Mouse (Mus musculus) stomach, postnatal 0 days (tissue): ENCODE measurements at regions not wholly inside any gene's neighbourhood (a gene's known extent, or its start where the extent isn't known, plus 50 kb on each side); places are given as distances from the start of the nearest gene placed in this dataset.

ENCODE experiments used
- ATAC-seq: fragments of 200-750 bp; cut with Nextera tagmentation; 2 replicates; pipeline ENCODE4 v1.8.0; 2017; ENCODE audit not compliant: low FRiP score, low TSS enrichment
- DNase-seq: peaks from one replicate; pipeline ENCODE4 v3.0.0-alpha.2; 2016; ENCODE audit warnings: low spot score
- H3K27ac ChIP-seq: fragments of 300-500 bp; sonication (generic); replicated peaks from 2 replicates; pipeline ENCODE4 v1.5.1; 2014; ENCODE audit warnings: mild to moderate bottlenecking, control low read depth
- H3K27me3 ChIP-seq: fragments of 300-500 bp; sonication (generic); 2 replicates; pipeline ENCODE4 v1.6.1; 2014; ENCODE audit warnings: low read length; ENCODE audit not compliant: control insufficient read depth, insufficient read depth
- H3K36me3 ChIP-seq: fragments of 300-500 bp; sonication (generic); 2 replicates; pipeline ENCODE4 v1.6.1; 2014; ENCODE audit warnings: low read length, mixed read lengths; ENCODE audit not compliant: control insufficient read depth, insufficient read depth
- H3K4me1 ChIP-seq: fragments of 300-500 bp; sonication (generic); replicated peaks from 2 replicates; pipeline ENCODE4 v1.6.1; 2014; ENCODE audit warnings: antibody characterized with exemption; ENCODE audit not compliant: control insufficient read depth, insufficient read depth
- H3K4me2 ChIP-seq: fragments of 300-500 bp; sonication (generic); replicated peaks from 2 replicates; pipeline ENCODE4 v1.6.1; 2014; ENCODE audit warnings: low read depth, mild to moderate bottlenecking, control low read depth, moderate library complexity
- H3K4me3 ChIP-seq: fragments of 300-500 bp; sonication (generic); 2 replicates; pipeline ENCODE4 v1.5.1; 2014; ENCODE audit warnings: low read depth, low read length, control low read depth
- H3K9ac ChIP-seq: fragments of 300-500 bp; sonication (generic); 2 replicates; pipeline ENCODE4 v1.6.1; 2014; ENCODE audit warnings: mild to moderate bottlenecking, low read length, control low read depth, mixed read lengths
- H3K9me3 ChIP-seq: fragments of 300-500 bp; sonication (generic); 2 replicates; pipeline ENCODE4 v1.6.1; 2016; ENCODE audit warnings: low read length; ENCODE audit not compliant: control insufficient read depth
- CTCF ChIP-seq: IDR thresholded peaks from 2 replicates; pipeline ENCODE4 v1.5.1; 2016; ENCODE audit warnings: antibody characterized with exemption, low read depth, mild to moderate bottlenecking, moderate library complexity
- EP300 ChIP-seq: optimal IDR thresholded peaks from 2 replicates; pipeline ENCODE3; 2016; ENCODE audit warnings: antibody characterized with exemption
- WGBS: fragments of 180-500 bp; shearing (Covaris S2); extraction: QIAGEN DNeasy Blood & Tissue Kit; methylation state at CpG from one replicate; pipeline ENCODE4 v1.1.7; 2014; 5-methylcytosine and 5-hydroxymethylcytosine counted together

- no peak for TF ChIP-seq EP300
- TF ChIP-seq CTCF = no peak
- Histone ChIP-seq H3K4me1 (no peaks in the 10 kb centered on the region), H3K9ac (no peak overlapping the region), H3K4me2 (no peak overlapping the region), H3K9me3 (no peaks in the 10 kb centered on the region), H3K4me3 (no peak overlapping the region), H3K27ac (no peak overlapping the region), H3K36me3 (no peaks in the 10 kb centered on the region), H3K27me3 (no peaks in the 10 kb centered on the region)
- WGBS = 81% methylated on average over 8 of the region's 8 CpGs
- no peak for ATAC-seq
- no peak for DNase-seq
Measured at GRCm38 (mm10) chr9:122585228-122585627, 161.9 kb upstream of the Topaz1 start.

- DNase-seq = no peak
- H3K9ac ChIP-seq = no peak overlapping the region
- H3K36me3 ChIP-seq = no peaks in the 10 kb centered on the region
- no peak overlapping the region for H3K4me2 ChIP-seq
- ATAC-seq = no peak
- no peak overlapping the region for H3K4me3 ChIP-seq
- H3K27ac ChIP-seq = no peak overlapping the region
- no peaks in the 10 kb centered on the region for H3K4me1 ChIP-seq
- H3K27me3 ChIP-seq = no peaks in the 10 kb centered on the region
- WGBS = 72% methylated on average over 6 of the region's 6 CpGs
- TF ChIP-seq EP300 = no peak
- no peak for TF ChIP-seq CTCF
- H3K9me3 ChIP-seq = no peaks in the 10 kb centered on the region
Measured at GRCm38 (mm10) chr9:122586421-122586820, 160.7 kb upstream of the Topaz1 start.

GRCm38 (mm10) chr9:122586986-122587385 lies 160.2 kb upstream of the Topaz1 start:
- Histone ChIP-seq H3K36me3 (no peaks in the 10 kb centered on the region), H3K4me2 (no peak overlapping the region), H3K27ac (no peak overlapping the region), H3K4me1 (no peaks in the 10 kb centered on the region), H3K4me3 (no peak overlapping the region), H3K9ac (no peak overlapping the region), H3K27me3 (no peaks in the 10 kb centered on the region), H3K9me3 (no peaks in the 10 kb centered on the region)
- ATAC-seq = no peak
- DNase-seq = no peak
- WGBS = 62% methylated on average over 5 of the region's 5 CpGs
- TF ChIP-seq EP300 (no peak), CTCF (no peak)

- no peaks in the 10 kb centered on the region for H3K27me3 ChIP-seq
- no peak overlapping the region for H3K4me3 ChIP-seq
- no peaks in the 10 kb centered on the region for H3K9me3 ChIP-seq
- no peak for TF ChIP-seq EP300
- no peak for TF ChIP-seq CTCF
- DNase-seq (no peak), ATAC-seq (no peak)
- H3K4me1 ChIP-seq = no peaks in the 10 kb centered on the region
- no peaks in the 10 kb centered on the region for H3K36me3 ChIP-seq
- H3K27ac ChIP-seq = no peak overlapping the region
- 86% methylated on average over 8 of the region's 8 CpGs for WGBS
- H3K4me2 ChIP-seq = no peak overlapping the region
- H3K9ac ChIP-seq = no peak overlapping the region
Measured at GRCm38 (mm10) chr9:122588246-122588645, 158.9 kb upstream of the Topaz1 start.

- Histone ChIP-seq H3K27me3 (peaks cover 5% of the 10 kb centered on the region; the same call in 1 of the 2 replicates), H3K27ac (no peak overlapping the region), H3K4me2 (no peak overlapping the region), H3K36me3 (no peaks in the 10 kb centered on the region), H3K4me1 (no peaks in the 10 kb centered on the region), H3K4me3 (no peak overlapping the region), H3K9me3 (no peaks in the 10 kb centered on the region), H3K9ac (no peak overlapping the region)
- WGBS = 27% methylated on average over 7 of the region's 7 CpGs
- TF ChIP-seq EP300 = no peak
- no peak for TF ChIP-seq CTCF
- ATAC-seq (no peak), DNase-seq (no peak)
Measured at GRCm38 (mm10) chr9:122592820-122593615, 154.1 kb upstream of the Topaz1 start.

- no peak for ATAC-seq
- Histone ChIP-seq H3K9me3 (no peaks in the 10 kb centered on the region), H3K4me3 (no peak overlapping the region), H3K4me2 (no peak overlapping the region), H3K9ac (no peak overlapping the region), H3K27me3 (peaks cover 5% of the 10 kb centered on the region; the same call in 1 of the 2 replicates), H3K4me1 (no peaks in the 10 kb centered on the region), H3K27ac (no peak overlapping the region), H3K36me3 (no peaks in the 10 kb centered on the region)
- WGBS = 3% methylated on average over 31 of the region's 31 CpGs
- no peak for TF ChIP-seq CTCF
- TF ChIP-seq EP300 = no peak
- no peak for DNase-seq
Measured at GRCm38 (mm10) chr9:122595120-122595943, 151.8 kb upstream of the Topaz1 start.
